ENCODE assay signal across 17 mouse cellular contexts in genomic region chr12:51701723-51702122, GRCm38 (mm10). TPM values are rescaled to one million over a fixed set of nuclear protein-coding genes. Genes with fewer than 3 reads are reported as not detected.
DNase-seq lines count a peak whose midpoint lies in the region; ATAC-seq and TF ChIP-seq lines count a peak whose summit lies in the region.
"Had no signal": no experiment of that assay in that cellular context is flagged by ENCODE, and none has a peak within 500 bp of the region (broad histone marks: within the 10 kb centered on the region; RNA-seq: fewer than 3 reads in every experiment).

No protein-coding gene starts in this region.

- peak; percentile 51 for TF ChIP-seq CTCF in heart, adult 2 months (IDR thresholded peaks at IDR 0.05)
- 0 out of 2 replicates have a peak, but pooled peaks have one; percentile 11 for TF ChIP-seq CTCF in lung, embryonic 14.5 days (IDR thresholded peaks at IDR 0.05; ENCODE audit: low read depth)

- intact Hi-C loops in heart, adult 2 months (cut with DNase I) = no loop called here
- intact Hi-C loops in heart, postnatal 14 days (cut with DNase I) = no loop called here

- TF ChIP-seq POLR2A in heart, adult 2 months (IDR thresholded peaks at IDR 0.05; ENCODE audit: insufficient read depth, low read depth, low read length) = no peak

- H3K27me3 ChIP-seq in heart, adult 2 months (ENCODE audit: control insufficient read depth, insufficient read depth, low read length) = no peaks in the 10 kb centered on the region
- no peaks in the 10 kb centered on the region for H3K27me3 ChIP-seq in lung, embryonic 14.5 days (ENCODE audit: insufficient read depth, low read length)
- H3K27me3 ChIP-seq: limb, embryonic 13.5 days; neural tube, embryonic 13.5 days had no signal

- H3K9ac ChIP-seq in heart, adult 2 months (ENCODE audit: low read depth, low read length) = no peak overlapping the region
- H3K9ac ChIP-seq in lung, embryonic 14.5 days = no peak overlapping the region
- H3K9ac ChIP-seq: forebrain, postnatal 0 days; limb, embryonic 13.5 days; neural tube, embryonic 13.5 days had no signal

- H3K4me1 ChIP-seq in heart, adult 2 months (ENCODE audit: control insufficient read depth, insufficient read depth, low read length) = peaks cover 10% of the 10 kb centered on the region
- no peaks in the 10 kb centered on the region for H3K4me1 ChIP-seq in lung, embryonic 14.5 days (ENCODE audit: insufficient read depth)

- no peak for DNase-seq in heart, adult 2 months
- DNase-seq in heart, postnatal 14 days = no peak
- no peak for DNase-seq in lung, embryonic 14.5 days
- no peak for DNase-seq in lung, postnatal 10 days
- peak; percentile 73 for DNase-seq in ES-CJ7 (ENCODE audit: low read depth, low spot score)
- peak; percentile 54 for DNase-seq in induced T-regulatory cell, adult 2 months (ENCODE audit: low read depth)
- DNase-seq in urinary bladder, adult 18-20 months (ENCODE audit: low spot score in 2 of 2) = no peak
- no peak for DNase-seq in spleen, postnatal 14 days (ENCODE audit: low spot score in 2 of 2)
- DNase-seq: cerebellum, adult 8-10 months; forebrain, postnatal 0 days; kidney, adult 8-10 months; kidney, postnatal 4 days; thymus, adult 18-20 months had no signal

- H3K27ac ChIP-seq in heart, adult 2 months = no peak overlapping the region
- no peak overlapping the region for H3K27ac ChIP-seq in lung, embryonic 14.5 days (ENCODE audit: low read depth)
- H3K27ac ChIP-seq: forebrain, embryonic 10.5 days; limb, embryonic 13.5 days; neural tube, embryonic 13.5 days had no signal

- peaks cover 2% of the 10 kb centered on the region; the same call in 1 of the 2 replicates for H3K79me2 ChIP-seq in heart, adult 2 months (replicated peaks; ENCODE audit: control insufficient read depth, insufficient read depth, low read length)

- no peak overlapping the region for H3K4me3 ChIP-seq in heart, adult 2 months
- H3K4me3 ChIP-seq in lung, embryonic 14.5 days (ENCODE audit: low read depth, low read length) = no peak overlapping the region
- H3K4me3 ChIP-seq: forebrain, embryonic 10.5 days; limb, embryonic 13.5 days; neural tube, embryonic 13.5 days had no signal

- TF ChIP-seq EP300 in heart, adult 2 months (IDR thresholded peaks at IDR 0.05; ENCODE audit: insufficient read depth, low read depth, low read length) = no peak

- no peak for ATAC-seq in lung, embryonic 14.5 days (ENCODE audit: insufficient read depth)
- ATAC-seq: forebrain, postnatal 0 days had no signal

- H3K4me2 ChIP-seq in lung, embryonic 14.5 days = no peak overlapping the region
- H3K4me2 ChIP-seq: limb, embryonic 13.5 days; midbrain, embryonic 11.5 days; neural tube, embryonic 13.5 days had no signal

- H3K9me3 ChIP-seq in lung, embryonic 14.5 days (ENCODE audit: low read depth, low read length) = no peaks in the 10 kb centered on the region
- H3K9me3 ChIP-seq: limb, embryonic 13.5 days had no signal

- H3K36me3 ChIP-seq in heart, adult 2 months (ENCODE audit: control insufficient read depth, insufficient read depth, low read length) = no peaks in the 10 kb centered on the region
- H3K36me3 ChIP-seq in lung, embryonic 14.5 days (ENCODE audit: insufficient read depth) = no peaks in the 10 kb centered on the region
- H3K36me3 ChIP-seq: limb, embryonic 13.5 days; neural tube, embryonic 13.5 days had no signal

RNA-seq across cellular contexts. Expression of gene Strn3, which starts 10.0 kb away (rescaled TPM):
- total RNA-seq in heart, adult 2 months (2021) = 100 to 1,000 TPM; 106 to 114 TPM
- polyA plus RNA-seq in heart, adult 2 months (2012; rRNA removed) = 24.6 and 57.9 TPM in 2 replicates
- 10 to 100 TPM; 87.4 to 93.9 TPM for total RNA-seq in heart, postnatal 14 days (2021)
- polyA plus RNA-seq in lung, embryonic 14.5 days (2014; fragmentation: Nextera tagmentation; extraction: Ambion mirVana) = 56.5 and 61.3 TPM in 2 replicates

RNA-seq across cellular contexts. Expression of gene Ap4s1, which starts 10.9 kb away (rescaled TPM):
- 10 to 100 TPM; 52.0 to 65.4 TPM for total RNA-seq in heart, adult 2 months (2021)
- 20.4 and 31.1 TPM in 2 replicates for polyA plus RNA-seq in heart, adult 2 months (2012; rRNA removed)
- 10 to 100 TPM; 43.4 to 43.8 TPM for total RNA-seq in heart, postnatal 14 days (2021)
- 37.0 and 38.5 TPM in 2 replicates for polyA plus RNA-seq in lung, embryonic 14.5 days (2014; fragmentation: Nextera tagmentation; extraction: Ambion mirVana)

Comparison
In these comparisons a context has a peak if more than half of its experiments do, and no peak if none do; other contexts are left out.
1. DNase-seq: peak in ES-CJ7 (single experiment) and induced T-regulatory cell, adult 2 months (single experiment); none in heart, adult 2 months (0 of 2), heart, postnatal 14 days (0 of 2), lung, embryonic 14.5 days (single experiment), lung, postnatal 10 days (single experiment), urinary bladder, adult 18-20 months (0 of 2) and spleen, postnatal 14 days (0 of 2).